In the genomic region with DNA sequence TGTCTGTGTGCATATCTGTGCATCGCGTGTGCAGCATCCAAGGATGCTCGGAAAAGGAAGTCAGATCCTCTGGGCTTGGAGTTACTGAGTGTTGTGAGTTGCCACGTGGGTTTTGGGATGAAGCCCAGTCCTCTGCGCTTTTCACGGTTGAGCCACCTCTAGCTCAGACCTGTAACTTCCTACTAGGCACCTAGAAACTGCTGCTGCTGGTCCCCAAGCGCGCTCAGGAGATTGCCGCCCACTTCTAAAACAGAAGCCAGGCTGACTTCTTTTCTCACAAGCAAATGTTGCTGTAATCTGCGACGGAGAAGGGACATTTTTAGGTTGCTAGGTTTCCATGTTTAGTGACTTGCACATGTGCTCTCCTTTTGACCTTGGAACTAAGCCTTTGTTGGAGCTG, we compare ENCODE assay signal across 20 mouse cellular contexts. TPM values are rescaled to one million over a fixed set of nuclear protein-coding genes. Genes with fewer than 3 reads are reported as not detected.
DNase-seq lines count a peak whose midpoint lies in the region; TF ChIP-seq lines count a peak whose summit lies in the region.
"Had no signal": no experiment of that assay in that cellular context is flagged by ENCODE, and none has a peak within 500 bp of the region (broad histone marks: within the 10 kb centered on the region; RNA-seq: fewer than 3 reads in every experiment).

No protein-coding gene starts in this region.

- H3K36me3 ChIP-seq in ES-Bruce4 (ENCODE audit: control insufficient read depth, insufficient read depth, low read length, poor library complexity, severe bottlenecking) = peaks cover 23% of the 10 kb centered on the region
- H3K36me3 ChIP-seq: G1E; heart, embryonic 15.5 days had no signal

- DNase-seq in cerebellum, postnatal 25 days = peak; percentile 16 to 19
- no peak for DNase-seq in cerebellum, postnatal 4 days (ENCODE audit: low spot score in 2 of 2)
- peak; percentile 45 to 62 for DNase-seq in frontal cortex, postnatal 36 days (ENCODE audit: low spot score in 2 of 2)
- DNase-seq in right cerebral cortex, postnatal 25 days = peak; percentile 52
- DNase-seq in retina, postnatal 1 day = no peak
- no peak for DNase-seq in urinary bladder, postnatal 14 days (ENCODE audit: low spot score)
- DNase-seq in layer of hippocampus, adult 8-10 months (ENCODE audit: low spot score in 2 of 2) = no peak
- DNase-seq: adrenal gland, postnatal 36 days; liver, postnatal 0 days; thymus, postnatal 25 days had no signal

- peak overlapping the region; percentile 65 for H3K9ac ChIP-seq in ES-Bruce4 (ENCODE audit: low read depth, poor library complexity, severe bottlenecking)
- H3K9ac ChIP-seq: heart, embryonic 15.5 days; kidney, embryonic 15.5 days; liver, postnatal 0 days had no signal

- H3K4me1 ChIP-seq in ES-Bruce4 (ENCODE audit: control insufficient read depth, insufficient read depth, low read length) = peaks cover 4% of the 10 kb centered on the region

- peak overlapping the region; percentile 35 for H3K4me3 ChIP-seq in ES-Bruce4 (ENCODE audit: low read depth, low read length)
- H3K4me3 ChIP-seq: forebrain, embryonic 10.5 days; heart, embryonic 15.5 days; hindbrain, embryonic 10.5 days; kidney, embryonic 15.5 days had no signal

- TF ChIP-seq EP300 in ES-Bruce4 (IDR thresholded peaks at IDR 0.05; ENCODE audit: insufficient read depth, low read depth, low read length) = no peak

- no peak for TF ChIP-seq POLR2A in ES-Bruce4 (IDR thresholded peaks at IDR 0.05; ENCODE audit: insufficient read depth, low read length)

- no peaks in the 10 kb centered on the region for H3K27me3 ChIP-seq in ES-Bruce4 (ENCODE audit: control insufficient read depth, insufficient read depth, low read length, poor library complexity, severe bottlenecking)
- H3K27me3 ChIP-seq: heart, embryonic 15.5 days; kidney, embryonic 15.5 days had no signal

- peak overlapping the region; percentile 61 for H3K27ac ChIP-seq in ES-Bruce4 (ENCODE audit: insufficient read depth, low read length)
- H3K27ac ChIP-seq: heart, embryonic 15.5 days; hindbrain, embryonic 10.5 days; kidney, embryonic 15.5 days had no signal

- no peaks in the 10 kb centered on the region for H3K9me3 ChIP-seq in ES-Bruce4 (replicated peaks; ENCODE audit: control insufficient read depth, insufficient read depth, low read length, poor library complexity, severe bottlenecking)
- H3K9me3 ChIP-seq: forebrain, embryonic 10.5 days; G1E; heart, embryonic 15.5 days; hindbrain, embryonic 10.5 days; kidney, embryonic 15.5 days had no signal

- no peak for TF ChIP-seq CTCF in ES-Bruce4 (IDR thresholded peaks at IDR 0.05; ENCODE audit: low read depth, low read length)

RNA-seq across cellular contexts. Expression of gene Gsta4, which starts 12.5 kb away (rescaled TPM):
- polyA plus RNA-seq in ES-Bruce4 (2011; ENCODE audit: insufficient read depth, insufficient read length, low read depth, missing spikeins) = 322 and 323 TPM in 2 replicates
- 10 to 100 TPM; 50.5 to 52.8 (median 51.7) TPM for total RNA-seq in layer of hippocampus, adult 8-10 months (2022)

RNA-seq across cellular contexts. Expression of gene Gsta1, which starts 35.4 kb away (rescaled TPM):
- not detected in 2 replicates for polyA plus RNA-seq in ES-Bruce4 (2011; ENCODE audit: insufficient read depth, insufficient read length, low read depth, missing spikeins)
- total RNA-seq in layer of hippocampus, adult 8-10 months (2022) = not detected
- total RNA-seq: G1E; gastrocnemius, adult 18-20 months; granulocyte monocyte progenitor cell, adult 5-6 weeks had no signal
- polyA plus RNA-seq: forebrain, embryonic 10.5 days; G1E; heart, embryonic 15.5 days; hindbrain, embryonic 10.5 days; inflammation-experienced regulatory T-cells, adult 6 months; liver, postnatal 0 days; neural tube, embryonic 14.5 days had no signal

Comparison
In these comparisons a context has a peak if more than half of its experiments do, and no peak if none do; other contexts are left out.
1. DNase-seq: peak in cerebellum, postnatal 25 days (2 of 2), frontal cortex, postnatal 36 days (2 of 2) and right cerebral cortex, postnatal 25 days (single experiment); none in cerebellum, postnatal 4 days (0 of 2), retina, postnatal 1 day (single experiment), urinary bladder, postnatal 14 days (single experiment) and layer of hippocampus, adult 8-10 months (0 of 2).